Mouse (Mus musculus): ENCODE data around the gene Slc10a4.
"Not testable (repeated sequence)": the region's sequence is repeated elsewhere in the genome, so short reads cannot be mapped to it uniquely, and the experiment has no call there.

Slc10a4 gene

GRCm38 (mm10) chr5:73006784-73007581 is at the start of gene Slc10a4:
Gene Slc10a4, plus strand, starts transcription at chr5:73006883.
- DNase-seq (ENCODE audit: low read depth, low spot score): no peak

DNA sequence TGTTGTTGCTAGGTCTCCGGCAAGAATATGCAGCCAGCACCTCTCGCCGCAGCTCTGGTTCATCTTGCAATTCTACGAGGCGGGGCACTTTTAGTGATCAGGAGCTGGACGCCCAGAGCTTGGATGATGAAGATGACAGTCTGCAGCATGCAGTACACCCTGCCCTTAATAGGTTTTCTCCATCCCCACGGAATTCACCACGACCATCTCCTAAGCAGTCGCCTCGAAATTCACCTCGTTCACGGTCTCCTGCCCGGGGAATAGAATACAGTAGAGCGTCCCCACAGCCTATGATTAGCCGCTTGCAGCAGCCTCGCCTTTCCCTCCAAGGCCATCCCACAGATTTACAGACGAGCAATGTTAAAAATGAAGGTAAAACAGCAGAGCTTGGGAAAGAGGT is 49.4 kb upstream of the Slc10a4 start:
- no peak for DNase-seq (ENCODE audit: low read depth, low spot score)

GRCm38 (mm10) chr5:72960096-72960495 is 46.6 kb upstream of the Slc10a4 start:
- no peak for DNase-seq (ENCODE audit: low read depth, low spot score)

DNA sequence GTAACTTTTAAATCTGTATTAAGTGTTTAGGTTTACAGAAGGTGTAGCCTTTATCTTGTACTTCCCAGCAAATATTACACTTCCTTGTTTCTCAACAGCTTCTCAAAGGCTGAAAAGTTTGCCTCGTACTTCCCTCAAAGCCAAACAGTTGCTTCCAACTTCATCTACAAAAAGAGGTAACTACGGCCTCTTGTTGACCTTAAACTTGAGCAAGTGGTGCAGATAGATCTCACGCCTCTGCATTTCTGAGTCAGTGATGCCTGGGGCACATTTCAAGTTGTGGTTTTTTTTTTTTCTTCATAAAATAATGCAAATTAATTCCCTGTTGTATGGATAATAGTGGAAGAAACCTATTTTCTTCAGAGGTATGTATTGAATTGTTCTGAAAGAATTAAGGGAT is 41.0 kb upstream of the Slc10a4 start:
- DNase-seq (ENCODE audit: low read depth, low spot score): no peak

GRCm38 (mm10) chr5:72972435-72972834 is 34.2 kb upstream of the Slc10a4 start:
- no peak for DNase-seq (ENCODE audit: low read depth, low spot score)

DNA sequence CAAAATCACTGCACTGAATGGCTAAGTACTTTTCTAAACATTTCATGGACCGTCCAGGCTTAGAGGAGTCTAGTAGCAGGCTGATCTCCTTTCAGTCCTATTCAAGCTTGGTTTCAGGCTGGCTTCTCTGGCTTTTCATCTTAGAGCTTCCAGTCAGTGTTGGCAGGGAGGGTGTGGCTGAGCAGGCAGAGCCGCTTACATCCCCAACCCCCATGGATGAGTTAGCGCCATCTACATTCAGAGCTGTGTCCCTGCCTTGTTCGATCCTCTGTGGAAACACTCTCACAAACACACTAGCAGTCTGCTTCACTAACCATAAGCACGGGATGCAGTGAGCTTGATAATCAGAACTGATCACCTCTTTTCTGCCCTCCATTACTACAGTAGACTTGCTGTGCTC is 33.7 kb upstream of the Slc10a4 start:
- DNase-seq (ENCODE audit: low read depth, low spot score): no peak

GRCm38 (mm10) chr5:72974602-72975001 is 32.1 kb upstream of the Slc10a4 start, which contains the start of gene Gm10135:
Gene Gm10135, minus strand, starts transcription at chr5:72974702.
- DNase-seq (ENCODE audit: low read depth, low spot score): no peak

GRCm38 (mm10) chr5:72975996-72976395 is 30.7 kb upstream of the Slc10a4 start:
- no peak for DNase-seq (ENCODE audit: low read depth, low spot score)

- DNase-seq (ENCODE audit: low read depth, low spot score): no peak
Observed at GRCm38 (mm10) chr5:72976539-72976938, 30.1 kb upstream of the Slc10a4 start.

- DNase-seq (ENCODE audit: low read depth, low spot score): peak; percentile 19
Observed at GRCm38 (mm10) chr5:72984091-72984490, 22.6 kb upstream of the Slc10a4 start.

GRCm38 (mm10) chr5:72987786-72988185 is 18.9 kb upstream of the Slc10a4 start:
- no peak for DNase-seq (ENCODE audit: low read depth, low spot score)

DNA sequence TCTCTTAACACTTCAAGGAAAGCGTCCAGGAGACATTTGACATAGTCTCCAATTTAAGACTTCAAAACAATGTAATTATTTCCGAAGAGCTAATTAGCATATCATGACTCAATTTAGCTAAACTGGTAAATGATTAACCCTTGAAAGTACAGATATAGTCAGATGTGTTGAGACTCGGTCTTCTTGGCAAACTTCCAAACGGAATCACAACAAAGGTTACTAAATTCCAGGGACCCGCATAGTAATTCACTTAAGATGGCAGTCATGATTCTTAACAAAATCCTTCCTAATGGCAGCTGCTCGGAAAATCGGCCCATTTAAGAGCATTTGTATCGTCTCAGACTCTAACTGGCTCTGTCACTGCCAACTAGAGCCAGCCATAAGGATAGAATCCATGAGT is 16.9 kb upstream of the Slc10a4 start:
- DNase-seq (ENCODE audit: low read depth, low spot score): no peak

DNA sequence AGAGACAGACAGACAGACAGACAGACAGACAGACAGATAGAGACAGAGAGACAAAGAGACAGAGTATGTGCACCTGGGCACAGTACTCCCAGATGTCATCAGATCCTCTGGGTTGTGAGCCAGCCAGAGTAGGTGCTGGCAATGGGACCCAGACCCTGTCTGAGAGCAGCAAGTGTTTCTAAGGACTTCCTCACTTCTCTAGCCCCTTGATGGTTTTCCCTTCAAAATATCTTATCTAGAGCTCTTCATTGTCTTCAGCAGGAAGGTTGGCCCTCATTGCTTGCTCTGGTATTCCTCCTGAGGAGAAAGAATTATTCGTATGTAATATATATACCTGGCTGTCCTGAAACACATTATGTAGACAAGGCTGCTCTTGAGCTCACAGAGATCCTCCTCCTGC is 14.2 kb upstream of the Slc10a4 start:
- no peak for DNase-seq (ENCODE audit: low read depth, low spot score)

- DNase-seq (ENCODE audit: low read depth, low spot score): no peak
Observed at GRCm38 (mm10) chr5:72994424-72994823, 12.3 kb upstream of the Slc10a4 start.

DNA sequence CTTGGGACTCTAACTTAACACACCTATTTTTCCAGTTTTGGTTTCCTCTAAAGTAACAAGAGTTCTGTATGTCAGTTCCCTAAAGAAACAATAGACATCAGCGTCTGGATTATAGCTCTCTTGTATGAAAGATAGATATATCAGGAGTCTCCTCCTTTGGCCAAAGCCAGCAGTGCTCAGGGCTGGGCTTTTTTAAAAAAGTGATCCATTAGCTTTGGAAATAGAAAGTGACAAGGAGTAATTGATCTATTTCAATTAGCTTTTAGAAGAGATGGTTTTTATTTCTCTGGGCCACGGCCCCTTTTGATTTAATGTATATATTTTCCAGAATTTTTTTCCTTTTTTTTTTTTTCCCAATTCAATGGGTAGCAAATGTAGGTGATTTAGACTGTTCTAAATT is 11.8 kb upstream of the Slc10a4 start:
- no peak for DNase-seq (ENCODE audit: low read depth, low spot score)

- DNase-seq (ENCODE audit: low read depth, low spot score): no peak
Observed at GRCm38 (mm10) chr5:72995379-72995778, 11.3 kb upstream of the Slc10a4 start.

DNA sequence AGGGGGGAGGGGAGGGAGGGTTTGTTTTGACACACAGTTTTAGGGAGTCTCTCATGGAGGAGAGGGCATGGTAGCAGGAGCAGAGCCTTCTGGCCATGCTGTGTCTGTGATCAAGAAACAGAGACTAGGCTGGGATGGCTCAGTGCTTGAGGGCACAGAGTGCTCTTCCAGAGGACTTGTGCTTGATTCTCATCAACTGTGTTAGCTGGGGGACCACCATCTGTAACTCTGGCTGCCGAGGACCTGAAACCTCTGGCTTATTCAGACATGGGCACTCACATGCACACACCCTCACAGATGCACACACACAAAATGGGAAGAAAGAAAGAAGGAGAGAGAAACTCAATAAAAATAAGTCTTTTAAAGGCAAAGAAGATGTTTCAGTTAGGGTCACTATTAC is 8.1 kb upstream of the Slc10a4 start:
- not testable (repeated sequence) for DNase-seq (ENCODE audit: low read depth, low spot score)

GRCm38 (mm10) chr5:73004046-73004445 is 2.6 kb upstream of the Slc10a4 start:
- DNase-seq (ENCODE audit: low read depth, low spot score): no peak

DNA sequence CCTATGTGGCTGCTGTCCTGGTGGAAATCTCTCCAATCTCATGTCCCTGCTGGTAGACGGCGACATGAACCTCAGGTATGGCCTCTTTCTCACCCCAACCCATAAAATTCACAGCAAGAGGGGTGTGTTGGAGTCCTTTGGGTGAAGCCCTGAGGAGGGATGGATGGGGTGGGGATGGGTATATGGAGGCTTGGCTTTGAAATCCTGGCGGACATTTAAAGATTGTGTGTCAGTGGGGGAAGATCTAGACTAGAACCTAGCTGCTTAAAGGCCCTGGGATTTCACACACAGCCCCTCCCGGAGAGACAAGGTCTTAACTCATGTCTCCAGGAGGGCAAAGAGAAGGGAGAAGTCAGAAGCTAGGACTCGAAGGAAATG is 888 bp downstream of the Slc10a4 start:
- no peak for DNase-seq (ENCODE audit: low read depth, low spot score)

GRCm38 (mm10) chr5:73008230-73008629 is 1.5 kb downstream of the Slc10a4 start:
- not testable (repeated sequence) for DNase-seq (ENCODE audit: low read depth, low spot score)

GRCm38 (mm10) chr5:73011806-73012205 is 5.1 kb downstream of the Slc10a4 start:
- not testable (repeated sequence) for DNase-seq (ENCODE audit: low read depth, low spot score)

DNA sequence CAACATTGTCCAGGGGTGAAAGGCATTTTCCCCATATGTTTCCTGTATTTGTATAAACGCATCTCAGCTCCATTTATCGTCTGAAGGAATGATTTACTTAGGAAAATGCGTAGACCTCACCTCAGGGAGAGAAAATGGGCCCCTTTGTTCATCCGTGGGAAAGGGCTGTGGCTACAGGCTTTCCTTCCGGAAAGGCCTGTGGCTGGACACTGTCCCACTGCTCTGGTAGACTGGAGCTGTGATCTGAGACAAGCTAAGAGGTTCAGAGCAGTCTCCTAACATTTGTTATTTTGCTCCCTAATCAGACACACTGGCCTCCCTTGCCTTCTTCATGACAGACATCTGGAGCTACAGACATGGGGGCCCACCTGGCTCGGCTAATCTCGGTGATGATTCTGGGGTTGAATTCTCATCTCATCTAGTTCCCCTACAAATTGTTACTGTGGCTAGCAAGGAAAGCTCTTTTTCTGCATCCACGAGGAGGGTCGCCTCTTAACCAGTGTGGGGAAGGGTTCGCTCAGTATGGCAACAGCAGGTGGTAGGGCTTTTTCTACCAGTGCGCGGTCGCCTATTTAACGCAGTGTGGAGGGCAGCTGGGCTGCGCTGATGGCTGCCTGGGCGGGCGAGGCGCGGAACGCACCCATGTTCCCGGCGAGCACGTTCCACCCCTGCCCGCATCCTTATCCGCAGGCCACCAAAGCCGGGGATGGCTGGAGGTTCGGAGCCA is 6.4 kb downstream of the Slc10a4 start:
- DNase-seq (ENCODE audit: low read depth, low spot score): not testable (repeated sequence)
